Mouse (Mus musculus) hindbrain, embryonic 11.5 days (tissue): Measurements from ENCODE around the gene 5031439G07Rik. TPM values are rescaled to one million over a fixed set of nuclear protein-coding genes. Genes with fewer than 3 reads are reported as not detected.

Experiments used
- ATAC-seq: fragments of 200-750 bp; cut with Nextera tagmentation; 2 replicates; pipeline ENCODE4 v1.8.0; 2017; ENCODE audit warnings: mild to moderate bottlenecking, moderate TSS enrichment, moderate library complexity; ENCODE audit not compliant: low FRiP score
- DNase-seq: peaks from one replicate; pipeline ENCODE4 v3.0.0-alpha.2; 2015; ENCODE audit warnings: low spot score
- H3K27ac ChIP-seq: fragments of 300-500 bp; sonication (generic); 2 replicates; pipeline ENCODE4 v1.5.1; 2014; ENCODE audit warnings: mild to moderate bottlenecking, low read depth, low read length
- H3K27me3 ChIP-seq: fragments of 300-500 bp; sonication (generic); 2 replicates; pipeline ENCODE4 v1.6.1; 2014; ENCODE audit warnings: mild to moderate bottlenecking, low read length, moderate library complexity, mixed read lengths; ENCODE audit not compliant: control insufficient read depth, insufficient read depth
- H3K36me3 ChIP-seq: fragments of 300-500 bp; sonication (generic); 2 replicates; pipeline ENCODE4 v1.6.1; 2014; ENCODE audit warnings: mild to moderate bottlenecking, low read length, moderate library complexity, mixed read lengths; ENCODE audit not compliant: control insufficient read depth, insufficient read depth
- H3K4me1 ChIP-seq: fragments of 300-500 bp; sonication (generic); replicated peaks from 2 replicates; pipeline ENCODE4 v1.6.1; 2014; ENCODE audit warnings: low read length, mixed read lengths; ENCODE audit not compliant: control insufficient read depth, insufficient read depth
- H3K4me2 ChIP-seq: fragments of 300-500 bp; sonication (generic); replicated peaks from 2 replicates; pipeline ENCODE4 v1.6.1; 2014; ENCODE audit warnings: mild to moderate bottlenecking, low read depth, low read length
- H3K4me3 ChIP-seq: fragments of 300-500 bp; sonication (generic); 2 replicates; pipeline ENCODE4 v1.5.1; 2014; ENCODE audit warnings: low read depth, low read length
- H3K9ac ChIP-seq: fragments of 300-500 bp; sonication (generic); 2 replicates; pipeline ENCODE4 v1.6.1; 2014; ENCODE audit warnings: low read depth, low read length
- H3K9me3 ChIP-seq: fragments of 300-500 bp; sonication (generic); 2 replicates; pipeline ENCODE4 v1.6.1; 2016; ENCODE audit warnings: low read length; ENCODE audit not compliant: control insufficient read depth
- WGBS: fragments of 180-500 bp; shearing (Covaris S2); extraction: QIAGEN DNeasy Blood & Tissue Kit; methylation state at CpG from one replicate; pipeline ENCODE4 v1.1.7; 2014; 5-methylcytosine and 5-hydroxymethylcytosine counted together
- polyA plus RNA-seq: library from polyadenylated mRNA; unstranded; fragments of >200 nt; fragmentation: Nextera tagmentation; extraction: Ambion mirVana; gene quantifications from 2 replicates; pipeline ENCODE4 v1.2.1, GENCODE M21; 2014

5031439G07Rik gene
- polyA plus RNA-seq, 1 experiment from 2014 or later: 12.9 TPM

- Histone ChIP-seq H3K9me3 (no peaks in the 10 kb centered on the region), H3K27me3 (no peaks in the 10 kb centered on the region; the same call in 1 of the 2 replicates), H3K9ac (no peak overlapping the region), H3K36me3 (no peaks in the 10 kb centered on the region), H3K4me2 (no peak overlapping the region), H3K4me3 (no peak overlapping the region), H3K27ac (no peak overlapping the region), H3K4me1 (no peaks in the 10 kb centered on the region)
- no peak for DNase-seq
- WGBS: 73% methylated on average over 7 of the region's 7 CpGs
- no peak for ATAC-seq
These were observed 11.6 kb upstream of the 5031439G07Rik start for GRCm38 (mm10) chr15:84999911-85000310.

DNA sequence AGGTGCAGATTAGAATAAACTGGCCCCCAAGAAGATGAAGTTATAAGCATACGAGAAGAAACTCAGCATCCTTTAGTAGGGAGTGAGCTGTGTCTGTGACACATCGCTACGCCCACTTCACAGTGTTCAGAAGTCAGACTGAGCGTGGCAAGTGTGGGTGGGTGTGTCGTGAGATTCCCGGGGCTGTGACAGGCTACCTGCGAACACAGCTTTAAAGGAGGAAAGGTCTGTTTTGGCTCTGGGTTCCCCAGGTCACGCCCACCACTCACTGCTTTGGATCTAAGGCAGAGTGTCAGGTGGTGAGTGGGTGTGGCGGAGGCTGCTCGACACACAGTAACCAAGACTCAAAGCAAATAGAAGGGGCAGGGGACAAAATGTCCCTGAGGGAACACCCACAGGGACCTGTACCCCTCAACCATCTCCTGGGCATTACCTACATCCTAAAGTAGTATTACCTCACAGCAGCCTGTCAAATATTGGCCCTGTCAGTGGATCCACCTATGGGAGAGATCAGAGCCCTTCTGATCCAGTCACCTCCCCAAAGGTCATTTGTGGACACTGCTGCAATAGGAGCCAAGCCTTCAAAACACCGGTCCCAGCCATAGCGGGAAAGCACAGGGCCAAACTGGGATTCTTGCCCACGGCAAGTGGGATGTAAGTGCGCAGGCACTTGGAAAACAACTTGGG, 9.6 kb upstream of the 5031439G07Rik start:
- Histone ChIP-seq H3K4me2 (no peak overlapping the region), H3K27ac (no peak overlapping the region), H3K4me1 (no peaks in the 10 kb centered on the region), H3K9ac (no peak overlapping the region), H3K36me3 (no peaks in the 10 kb centered on the region), H3K4me3 (no peak overlapping the region), H3K9me3 (no peaks in the 10 kb centered on the region), H3K27me3 (no peaks in the 10 kb centered on the region; the same call in 1 of the 2 replicates)
- 78% methylated on average over 14 of the region's 14 CpGs for WGBS
- ATAC-seq (no peak), DNase-seq (no peak)

GRCm38 (mm10) chr15:84995967-84996366, 7.6 kb upstream of the 5031439G07Rik start:
- Histone ChIP-seq H3K27ac (no peak overlapping the region), H3K27me3 (no peaks in the 10 kb centered on the region), H3K9me3 (no peaks in the 10 kb centered on the region), H3K4me3 (no peak overlapping the region), H3K9ac (no peak overlapping the region), H3K4me1 (no peaks in the 10 kb centered on the region), H3K36me3 (no peaks in the 10 kb centered on the region), H3K4me2 (no peak overlapping the region)
- 13% methylated on average over 1 of the region's 1 CpGs for WGBS
- peak; percentile 78 for DNase-seq
- ATAC-seq: no peak

DNA sequence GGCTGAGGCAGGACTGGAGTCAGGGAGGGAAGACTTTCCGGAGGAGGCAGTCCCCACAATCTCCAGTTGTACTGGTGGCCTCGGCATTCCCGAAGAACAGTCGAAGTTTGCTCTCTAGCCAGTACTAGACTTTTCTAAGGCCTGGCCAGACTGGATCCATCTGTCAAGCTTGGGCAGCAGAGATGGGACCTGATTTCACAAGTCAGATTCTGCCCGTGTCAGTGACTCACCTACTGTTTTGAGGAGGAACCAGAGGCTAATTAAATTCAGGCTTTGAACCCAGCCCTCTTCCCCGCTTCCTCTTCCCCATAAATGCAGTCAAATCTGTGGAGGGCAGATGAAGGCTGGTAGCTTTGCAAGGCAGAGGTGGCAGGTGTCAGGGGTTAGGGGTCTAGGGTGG, 6.7 kb upstream of the 5031439G07Rik start:
- Histone ChIP-seq H3K9ac (no peak overlapping the region), H3K27me3 (no peaks in the 10 kb centered on the region), H3K4me1 (no peaks in the 10 kb centered on the region), H3K4me2 (no peak overlapping the region), H3K4me3 (no peak overlapping the region), H3K27ac (no peak overlapping the region), H3K9me3 (no peaks in the 10 kb centered on the region), H3K36me3 (no peaks in the 10 kb centered on the region)
- DNase-seq: no peak
- WGBS: 44% methylated on average over 6 of the region's 6 CpGs
- ATAC-seq: no peak

- Histone ChIP-seq H3K4me2 (no peak overlapping the region), H3K4me3 (no peak overlapping the region), H3K36me3 (no peaks in the 10 kb centered on the region), H3K9me3 (no peaks in the 10 kb centered on the region), H3K27me3 (no peaks in the 10 kb centered on the region), H3K4me1 (no peaks in the 10 kb centered on the region), H3K9ac (no peak overlapping the region), H3K27ac (no peak overlapping the region)
- DNase-seq (no peak), ATAC-seq (no peak)
- 40% methylated on average over 6 of the region's 6 CpGs for WGBS
These were observed 6.1 kb upstream of the 5031439G07Rik start for GRCm38 (mm10) chr15:84994498-84994897.

- ATAC-seq (no peak), DNase-seq (no peak)
- Histone ChIP-seq H3K4me1 (no peaks in the 10 kb centered on the region; the same call in 1 of the 2 replicates), H3K4me3 (no peak overlapping the region), H3K9ac (no peak overlapping the region), H3K9me3 (no peaks in the 10 kb centered on the region), H3K27ac (no peak overlapping the region), H3K4me2 (no peak overlapping the region), H3K36me3 (no peaks in the 10 kb centered on the region), H3K27me3 (no peaks in the 10 kb centered on the region)
- 70% methylated on average over 7 of the region's 7 CpGs for WGBS
These were observed 1.4 kb upstream of the 5031439G07Rik start for GRCm38 (mm10) chr15:84989771-84990170.

GRCm38 (mm10) chr15:84989098-84989497, 747 bp upstream of the 5031439G07Rik start:
- Histone ChIP-seq H3K27me3 (no peaks in the 10 kb centered on the region), H3K36me3 (no peaks in the 10 kb centered on the region), H3K4me2 (no peak overlapping the region), H3K4me3 (no peak overlapping the region), H3K27ac (no peak overlapping the region), H3K4me1 (no peaks in the 10 kb centered on the region; the same call in 1 of the 2 replicates), H3K9me3 (no peaks in the 10 kb centered on the region), H3K9ac (no peak overlapping the region)
- ATAC-seq (no peak), DNase-seq (no peak)
- 70% methylated on average over 3 of the region's 3 CpGs for WGBS

- Histone ChIP-seq H3K4me3 (peak overlapping the region; percentile 82), H3K4me1 (no peaks in the 10 kb centered on the region; the same call in 1 of the 2 replicates), H3K9ac (peak overlapping the region; percentile 94), H3K9me3 (no peaks in the 10 kb centered on the region), H3K36me3 (no peaks in the 10 kb centered on the region), H3K27me3 (no peaks in the 10 kb centered on the region), H3K4me2 (peak overlapping the region; percentile 76), H3K27ac (peak overlapping the region; percentile 62)
- DNase-seq: peak; percentile 69
- ATAC-seq: peak; percentile 63
- under 1% methylated on average over 44 of the region's 53 CpGs for WGBS
These were observed 1.1 kb downstream of the 5031439G07Rik start for GRCm38 (mm10) chr15:84987020-84987815.
